Mouse (Mus musculus) lung, postnatal 25 days (tissue): ENCODE results near the gene Lrrc27.

Experiments
- DNase-seq: peaks from one replicate; pipeline ENCODE4 v3.0.0; 2022; ENCODE audit warnings: low spot score

Lrrc27 gene

GRCm38 (mm10) chr7:139212754-139213745 lies at the start of gene Lrrc27, which contains the start of gene Stk32c:
Lrrc27 (plus strand) TSS chr7:139212988.
Stk32c (minus strand) TSS chr7:139213307.
- DNase-seq = peak; percentile 99

GRCm38 (mm10) chr7:139164410-139164809 lies 48.4 kb upstream of the Lrrc27 start:
- no peak for DNase-seq

GRCm38 (mm10) chr7:139169143-139169542 lies 43.6 kb upstream of the Lrrc27 start:
- no peak for DNase-seq

GRCm38 (mm10) chr7:139179299-139179698 lies 33.5 kb upstream of the Lrrc27 start:
- no peak for DNase-seq

- no peak for DNase-seq
These were observed 32.7 kb upstream of the Lrrc27 start for GRCm38 (mm10) chr7:139180058-139180457.

- DNase-seq = no peak
These were observed 28.4 kb upstream of the Lrrc27 start for GRCm38 (mm10) chr7:139184396-139184795.

GRCm38 (mm10) chr7:139184846-139185245 lies 27.9 kb upstream of the Lrrc27 start:
- DNase-seq = no peak

GRCm38 (mm10) chr7:139185971-139186370 lies 26.8 kb upstream of the Lrrc27 start:
- DNase-seq = no peak

GRCm38 (mm10) chr7:139186436-139186835 lies 26.4 kb upstream of the Lrrc27 start:
- DNase-seq = no peak

- DNase-seq = no peak
These were observed 25.5 kb upstream of the Lrrc27 start for GRCm38 (mm10) chr7:139187277-139187676.

- peak; percentile 62 for DNase-seq
These were observed 24.8 kb upstream of the Lrrc27 start for GRCm38 (mm10) chr7:139187771-139188633.

GRCm38 (mm10) chr7:139188634-139189207 lies 24.1 kb upstream of the Lrrc27 start:
- no peak for DNase-seq

GRCm38 (mm10) chr7:139190616-139191015 lies 22.2 kb upstream of the Lrrc27 start:
- no peak for DNase-seq

- no peak for DNase-seq
These were observed 21.2 kb upstream of the Lrrc27 start for GRCm38 (mm10) chr7:139191619-139192018.

- no peak for DNase-seq
These were observed 15.8 kb upstream of the Lrrc27 start for GRCm38 (mm10) chr7:139197022-139197421.

GRCm38 (mm10) chr7:139200108-139200507 lies 12.7 kb upstream of the Lrrc27 start:
- peak; percentile 41 for DNase-seq

GRCm38 (mm10) chr7:139201209-139201608 lies 11.6 kb upstream of the Lrrc27 start:
- DNase-seq = no peak

- DNase-seq = peak; percentile 36
These were observed 4.6 kb upstream of the Lrrc27 start for GRCm38 (mm10) chr7:139208023-139208772.

GRCm38 (mm10) chr7:139208773-139209095 lies 4.1 kb upstream of the Lrrc27 start:
- DNase-seq = no peak

- DNase-seq = no peak
These were observed 1.0 kb upstream of the Lrrc27 start for GRCm38 (mm10) chr7:139211761-139212160.

GRCm38 (mm10) chr7:139213751-139214150 lies 963 bp downstream of the Lrrc27 start:
- no peak for DNase-seq

GRCm38 (mm10) chr7:139214160-139214559 lies 1.4 kb downstream of the Lrrc27 start:
- DNase-seq = no peak
